In genomic region chr5:122730776-122731175, GRCm38 (mm10) we compare ENCODE assay signal across 11 mouse cellular contexts. TPM values are rescaled to one million over a fixed set of nuclear protein-coding genes. Genes with fewer than 3 reads are reported as not detected.
DNase-seq lines count a peak whose midpoint lies in the region; ATAC-seq and TF ChIP-seq lines count a peak whose summit lies in the region.
"Had no signal": no experiment of that assay in that cellular context is flagged by ENCODE, and none has a peak within 500 bp of the region (broad histone marks: within the 10 kb centered on the region; RNA-seq: fewer than 3 reads in every experiment).

No protein-coding gene starts in this region.

- H3K36me3 ChIP-seq in liver, adult 2 months (ENCODE audit: control insufficient read depth, insufficient read depth, low read length), result peaks cover 8% of the 10 kb centered on the region; the same call in 1 of the 2 replicates
- H3K36me3 ChIP-seq in kidney, postnatal 0 days (ENCODE audit: insufficient read depth, low read length), result no peaks in the 10 kb centered on the region

- no peaks in the 10 kb centered on the region for H3K79me2 ChIP-seq in liver, adult 2 months (ENCODE audit: control insufficient read depth, insufficient read depth, low read length)

- H3K9me3 ChIP-seq in kidney, postnatal 0 days (replicated peaks; ENCODE audit: low read length), result no peaks in the 10 kb centered on the region
- H3K9me3 ChIP-seq: embryonic facial prominence, embryonic 10.5 days; forebrain, embryonic 13.5 days; hindbrain, embryonic 12.5 days had no signal

- H3K9ac ChIP-seq in liver, adult 2 months (ENCODE audit: low read depth, low read length), result no peak overlapping the region
- H3K9ac ChIP-seq in kidney, postnatal 0 days (ENCODE audit: low read depth, low read length), result no peak overlapping the region
- H3K9ac ChIP-seq: forebrain, embryonic 13.5 days; forebrain, postnatal 0 days; hindbrain, embryonic 12.5 days had no signal

- TF ChIP-seq POLR2A in liver, adult 2 months (IDR thresholded peaks at IDR 0.05; ENCODE audit: extremely low read depth, insufficient read depth, low read length), result no peak

- no peak for TF ChIP-seq CTCF in liver, adult 2 months (IDR thresholded peaks at IDR 0.05; ENCODE audit: low read depth, low read length)
- no peak for TF ChIP-seq CTCF in kidney, postnatal 0 days (IDR thresholded peaks at IDR 0.05; ENCODE audit: low read depth)

- H3K4me3 ChIP-seq in liver, adult 2 months (ENCODE audit: insufficient read depth, low read depth, low read length), result no peak overlapping the region
- H3K4me3 ChIP-seq in kidney, postnatal 0 days (replicated peaks; ENCODE audit: low read depth, low read length), result no peak overlapping the region
- H3K4me3 ChIP-seq: embryonic facial prominence, embryonic 10.5 days; forebrain, embryonic 13.5 days; hindbrain, embryonic 12.5 days had no signal

- 48% methylated on average over 10 of the region's 10 CpGs for WGBS in liver, adult 2 months
- 82% methylated on average over 10 of the region's 10 CpGs for WGBS in kidney, postnatal 0 days

- no peak overlapping the region for H3K4me2 ChIP-seq in kidney, postnatal 0 days (ENCODE audit: low read length)
- H3K4me2 ChIP-seq: forebrain, embryonic 13.5 days; hindbrain, embryonic 12.5 days had no signal

- no peaks in the 10 kb centered on the region for H3K4me1 ChIP-seq in liver, adult 2 months (ENCODE audit: control insufficient read depth, insufficient read depth, low read length)
- peaks cover 19% of the 10 kb centered on the region for H3K4me1 ChIP-seq in kidney, postnatal 0 days (replicated peaks; ENCODE audit: insufficient read depth, low read length)
- H3K4me1 ChIP-seq: forebrain, embryonic 13.5 days had no signal

- no peaks in the 10 kb centered on the region for H3K27me3 ChIP-seq in liver, adult 2 months (ENCODE audit: control insufficient read depth, insufficient read depth, low read length)
- H3K27me3 ChIP-seq in kidney, postnatal 0 days (ENCODE audit: insufficient read depth, low read length), result no peaks in the 10 kb centered on the region
- H3K27me3 ChIP-seq: forebrain, embryonic 13.5 days; hindbrain, embryonic 12.5 days had no signal

- no peak overlapping the region for H3K27ac ChIP-seq in liver, adult 2 months (replicated peaks; ENCODE audit: insufficient read depth, low read depth, low read length)
- no peak overlapping the region for H3K27ac ChIP-seq in kidney, postnatal 0 days
- H3K27ac ChIP-seq: hindbrain, embryonic 12.5 days had no signal

- peak; percentile 24 for DNase-seq in kidney, adult 18-20 months
- DNase-seq in kidney, postnatal 10 days, result no peak
- peak; percentile 51 for DNase-seq in liver, adult 2 months (ENCODE audit: extremely low read depth, low read depth, low spot score)
- no peak for DNase-seq in liver
- no peak for DNase-seq in kidney, postnatal 0 days (ENCODE audit: low spot score)
- peak; percentile 36 to 54 for DNase-seq in kidney, postnatal 36 days
- no peak for DNase-seq in retina, postnatal 1 day
- DNase-seq: forebrain, postnatal 0 days had no signal

- ATAC-seq in kidney, postnatal 0 days (replicated peaks; ENCODE audit: low FRiP score, low read depth), result 0 out of 2 replicates have a peak, but pooled peaks have one; percentile 8
- ATAC-seq: forebrain, embryonic 13.5 days; forebrain, postnatal 0 days had no signal

RNA-seq across cellular contexts. Expression of gene P2rx4, which starts 23.4 kb away (rescaled TPM):
- total RNA-seq in liver, adult 2 months (2014; rRNA removed), result 43.2 and 59.9 TPM in 2 replicates
- polyA plus RNA-seq in liver, adult 2 months (2012; rRNA removed), result 50.1 and 59.5 TPM in 2 replicates
- 33.7 and 39.6 TPM in 2 replicates for polyA plus RNA-seq in kidney, postnatal 0 days (2015; fragmentation: Nextera tagmentation; extraction: Ambion mirVana)

RNA-seq across cellular contexts. Expression of gene Camkk2, which starts 48.4 kb away (rescaled TPM):
- 6.3 and 8.3 TPM in 2 replicates for total RNA-seq in liver, adult 2 months (2014; rRNA removed)
- polyA plus RNA-seq in liver, adult 2 months (2012; rRNA removed), result 16.4 and 17.7 TPM in 2 replicates
- polyA plus RNA-seq in kidney, postnatal 0 days (2015; fragmentation: Nextera tagmentation; extraction: Ambion mirVana), result 38.9 and 43.1 TPM in 2 replicates

Comparison
In these comparisons a context has a peak if more than half of its experiments do, and no peak if none do; other contexts are left out.
1. DNase-seq: peak in kidney, adult 18-20 months (single experiment), liver, adult 2 months (single experiment) and kidney, postnatal 36 days (2 of 2); none in kidney, postnatal 10 days (single experiment), liver (single experiment), kidney, postnatal 0 days (single experiment) and retina, postnatal 1 day (single experiment).